Mouse (Mus musculus) CD4-positive helper T cell, adult 2 months (primary cell): ENCODE measurements around the gene Acbd6.

Experiments used
- DNase-seq: peaks from one replicate; pipeline ENCODE4 v3.0.0-alpha.2; 2012; ENCODE audit warnings: low read depth, missing footprints, low spot score

The Acbd6 gene

GRCm38 (mm10) chr1:155560021-155560420 is 2.1 kb downstream of the Acbd6 start:
- no peak for DNase-seq

- DNase-seq = no peak
These were observed 2.8 kb downstream of the Acbd6 start for GRCm38 (mm10) chr1:155560678-155561077.

- no peak for DNase-seq
These were observed 4.3 kb downstream of the Acbd6 start for GRCm38 (mm10) chr1:155562206-155562605.

GRCm38 (mm10) chr1:155564741-155565140 is 6.8 kb downstream of the Acbd6 start:
- DNase-seq = peak; percentile 58

GRCm38 (mm10) chr1:155568133-155568532 is 10.2 kb downstream of the Acbd6 start:
- DNase-seq = no peak

GRCm38 (mm10) chr1:155569340-155569739 is 11.4 kb downstream of the Acbd6 start:
- no peak for DNase-seq

- DNase-seq = peak; percentile 53
These were observed 17.2 kb downstream of the Acbd6 start for GRCm38 (mm10) chr1:155574966-155575673.

GRCm38 (mm10) chr1:155576432-155576831 is 18.5 kb downstream of the Acbd6 start:
- peak; percentile 63 for DNase-seq

GRCm38 (mm10) chr1:155577316-155577715 is 19.4 kb downstream of the Acbd6 start:
- DNase-seq = no peak

GRCm38 (mm10) chr1:155587961-155588360 is 30.0 kb downstream of the Acbd6 start:
- DNase-seq = no peak

- DNase-seq = no peak
These were observed 36.2 kb downstream of the Acbd6 start for GRCm38 (mm10) chr1:155594141-155594540.

GRCm38 (mm10) chr1:155596576-155596975 is 38.7 kb downstream of the Acbd6 start:
- no peak for DNase-seq

GRCm38 (mm10) chr1:155604706-155605105 is 46.8 kb downstream of the Acbd6 start:
- no peak for DNase-seq

- DNase-seq = no peak
These were observed 47.7 kb downstream of the Acbd6 start for GRCm38 (mm10) chr1:155605391-155606155.

GRCm38 (mm10) chr1:155606156-155606531 is 48.2 kb downstream of the Acbd6 start:
- DNase-seq = no peak

GRCm38 (mm10) chr1:155608524-155608923 is 50.6 kb downstream of the Acbd6 start:
- no peak for DNase-seq

GRCm38 (mm10) chr1:155614426-155614825 is 56.5 kb downstream of the Acbd6 start:
- no peak for DNase-seq

- DNase-seq = no peak
These were observed 63.2 kb downstream of the Acbd6 start for GRCm38 (mm10) chr1:155621075-155621474.

- DNase-seq = no peak
These were observed 65.3 kb downstream of the Acbd6 start for GRCm38 (mm10) chr1:155623192-155623591.

- DNase-seq = no peak
These were observed 69.8 kb downstream of the Acbd6 start for GRCm38 (mm10) chr1:155627746-155628145.

- no peak for DNase-seq
These were observed 78.7 kb downstream of the Acbd6 start for GRCm38 (mm10) chr1:155636648-155637047.

GRCm38 (mm10) chr1:155645816-155646215 is 87.9 kb downstream of the Acbd6 start:
- DNase-seq = no peak
